Mouse (Mus musculus) brain, adult 2 months (tissue): ENCODE data around the gene Cdh15.

Experiments used
- DNase-seq: peaks from one replicate; pipeline ENCODE4 v3.0.0; 2011; ENCODE audit warnings: low read depth, low spot score

Gene Cdh15

GRCm38 (mm10) chr8:122836696-122837095 is 11.1 kb upstream of the Cdh15 start:
- DNase-seq: no peak

GRCm38 (mm10) chr8:122844161-122844560 is 3.6 kb upstream of the Cdh15 start:
- DNase-seq: no peak

GRCm38 (mm10) chr8:122845662-122846061 is 2.1 kb upstream of the Cdh15 start:
- DNase-seq: no peak

GRCm38 (mm10) chr8:122849152-122849910 is 1.6 kb downstream of the Cdh15 start:
- no peak for DNase-seq

- DNase-seq: peak; percentile 54
Measured at GRCm38 (mm10) chr8:122850641-122851240, 3.0 kb downstream of the Cdh15 start.

- DNase-seq: peak; percentile 98
Measured at GRCm38 (mm10) chr8:122851692-122852545, 4.2 kb downstream of the Cdh15 start.

GRCm38 (mm10) chr8:122852546-122852905 is 4.8 kb downstream of the Cdh15 start:
- DNase-seq: peak; percentile 94

GRCm38 (mm10) chr8:122853340-122853771 is 5.6 kb downstream of the Cdh15 start:
- DNase-seq: peak; percentile 88

- DNase-seq: no peak
Measured at GRCm38 (mm10) chr8:122854388-122854787, 6.6 kb downstream of the Cdh15 start.

GRCm38 (mm10) chr8:122855123-122855522 is 7.4 kb downstream of the Cdh15 start:
- no peak for DNase-seq

GRCm38 (mm10) chr8:122856288-122856687 is 8.5 kb downstream of the Cdh15 start:
- no peak for DNase-seq

GRCm38 (mm10) chr8:122859843-122860242 is 12.1 kb downstream of the Cdh15 start:
- DNase-seq: no peak

- no peak for DNase-seq
Measured at GRCm38 (mm10) chr8:122864719-122865129, 17.0 kb downstream of the Cdh15 start.

GRCm38 (mm10) chr8:122865441-122865840 is 17.7 kb downstream of the Cdh15 start:
- DNase-seq: peak; percentile 48

GRCm38 (mm10) chr8:122866231-122866630 is 18.5 kb downstream of the Cdh15 start:
- no peak for DNase-seq

GRCm38 (mm10) chr8:122867982-122868381 is 20.2 kb downstream of the Cdh15 start:
- no peak for DNase-seq

- peak; percentile 30 for DNase-seq
Measured at GRCm38 (mm10) chr8:122870377-122870863, 22.7 kb downstream of the Cdh15 start.

- no peak for DNase-seq
Measured at GRCm38 (mm10) chr8:122871663-122872062, 23.9 kb downstream of the Cdh15 start.

- peak; percentile 78 for DNase-seq
Measured at GRCm38 (mm10) chr8:122873171-122873570, 25.4 kb downstream of the Cdh15 start.

GRCm38 (mm10) chr8:122875186-122875585 is 27.4 kb downstream of the Cdh15 start:
- no peak for DNase-seq

- no peak for DNase-seq
Measured at GRCm38 (mm10) chr8:122878231-122878630, 30.5 kb downstream of the Cdh15 start.

- peak; percentile 72 for DNase-seq
Measured at GRCm38 (mm10) chr8:122880302-122880701, 32.5 kb downstream of the Cdh15 start.
